Mouse (Mus musculus) brown adipose tissue, adult 24 weeks (tissue): ENCODE results near the gene Hsdl2. TPM values are rescaled to one million over a fixed set of nuclear protein-coding genes. Genes with fewer than 3 reads are reported as not detected.

ENCODE experiments used
- H3K27ac ChIP-seq: fragments of 200-500 bp; replicated peaks from 2 replicates; pipeline ENCODE4 v1.5.1; 2012; ENCODE audit warnings: low read depth, mild to moderate bottlenecking, low read length
- H3K4me1 ChIP-seq: fragments of 200-500 bp; 2 replicates; pipeline ENCODE4 v1.6.1; 2012; ENCODE audit warnings: low read length, mixed read lengths; ENCODE audit not compliant: control insufficient read depth, insufficient read depth, insufficient read length
- H3K4me3 ChIP-seq: fragments of 200-500 bp; 2 replicates; pipeline ENCODE4 v1.5.1; 2012; ENCODE audit warnings: low read depth, mild to moderate bottlenecking, low read length, moderate library complexity; ENCODE audit not compliant: insufficient read depth
- polyA plus RNA-seq: library from polyadenylated mRNA; stranded (reverse); fragments of >200 nt; gene quantifications from 2 replicates; pipeline ENCODE4 v1.2.4, GENCODE M21; 2012; ENCODE audit not compliant: missing spikeins, insufficient read depth, insufficient read length

The Hsdl2 gene
- polyA plus RNA-seq, 1 experiment: 343 TPM

DNA sequence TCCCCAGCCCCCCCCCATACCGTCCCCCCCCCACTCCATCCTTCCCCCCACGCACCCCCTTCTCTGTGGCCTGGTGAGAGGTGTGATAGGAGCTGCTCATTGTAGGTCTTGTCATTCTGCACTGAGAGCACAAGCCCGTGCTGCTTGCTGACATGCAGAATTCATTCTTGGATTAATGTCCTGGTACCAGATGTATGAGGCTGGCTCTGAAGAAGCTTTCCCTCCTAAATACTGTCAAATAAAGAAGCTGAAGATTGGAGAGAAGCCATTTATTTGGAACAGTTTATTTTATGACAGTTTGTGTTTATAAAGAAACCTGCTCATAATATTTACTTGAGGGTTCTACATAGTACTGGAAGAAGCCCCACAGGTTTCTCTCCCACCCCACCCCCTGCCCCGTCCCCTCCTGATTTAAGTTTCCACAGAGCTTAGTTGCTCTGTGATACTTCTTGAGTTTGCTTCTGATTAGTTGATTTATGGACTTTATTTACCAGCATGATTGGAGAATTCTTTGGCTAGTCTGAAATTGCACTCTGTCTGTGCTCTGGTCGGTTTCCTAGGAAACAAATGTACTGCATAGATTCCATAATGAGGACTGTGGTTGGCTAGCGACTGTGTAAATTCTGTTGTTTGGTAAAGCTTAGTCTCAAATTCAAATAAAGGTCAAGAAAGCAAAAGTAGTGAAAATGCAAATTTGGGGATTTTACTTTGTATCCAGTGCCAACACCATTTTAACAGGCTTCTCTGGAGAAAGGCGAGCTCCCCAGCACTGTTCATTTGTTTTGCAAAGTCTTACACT lies 47.9 kb downstream of the Hsdl2 start:
- Histone ChIP-seq H3K27ac (no peak overlapping the region), H3K4me1 (no peaks in the 10 kb centered on the region), H3K4me3 (no peak overlapping the region)

DNA sequence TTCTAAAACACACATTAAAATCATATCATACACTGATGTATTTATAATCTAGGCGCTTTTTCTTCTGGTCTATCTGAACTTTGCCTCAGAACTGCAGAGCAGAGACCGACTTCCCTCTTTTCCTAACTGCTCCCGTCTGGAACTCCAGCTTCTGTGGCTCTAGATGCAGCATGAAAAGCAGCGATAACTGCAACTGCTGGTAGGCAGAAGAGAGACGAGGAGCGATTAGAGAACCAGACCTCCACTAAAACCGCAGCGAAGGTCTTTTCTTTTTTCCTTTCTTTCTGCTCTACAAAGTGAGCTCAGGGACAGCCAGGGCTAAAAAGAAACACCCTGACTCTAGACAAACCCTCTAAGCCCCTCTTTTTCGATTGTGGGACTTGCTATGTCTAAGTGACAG lies 48.8 kb downstream of the Hsdl2 start:
- Histone ChIP-seq H3K4me1 (no peaks in the 10 kb centered on the region), H3K4me3 (no peak overlapping the region), H3K27ac (no peak overlapping the region)

DNA sequence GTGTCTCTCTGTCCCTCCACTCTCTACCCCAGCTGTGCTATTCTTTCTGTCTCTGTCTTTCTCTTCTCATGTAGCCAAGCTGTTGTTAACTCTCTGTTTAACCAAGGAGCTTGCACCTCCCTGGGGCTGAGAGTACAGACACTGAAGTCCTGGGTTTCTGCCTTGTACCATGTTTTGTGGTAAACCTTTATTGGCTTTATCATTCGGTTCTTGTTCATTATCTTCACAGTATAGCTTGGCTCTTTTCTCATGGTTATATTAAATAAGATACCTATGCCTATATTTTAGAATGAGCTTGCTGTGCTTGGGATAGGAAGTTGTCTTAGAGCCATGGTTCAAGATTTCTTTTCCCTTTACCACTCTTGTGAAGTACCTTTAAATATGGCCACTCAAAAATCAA lies 53.2 kb downstream of the Hsdl2 start:
- Histone ChIP-seq H3K4me1 (peaks cover 3% of the 10 kb centered on the region; the same call in 1 of the 2 replicates), H3K27ac (no peak overlapping the region), H3K4me3 (no peak overlapping the region)

DNA sequence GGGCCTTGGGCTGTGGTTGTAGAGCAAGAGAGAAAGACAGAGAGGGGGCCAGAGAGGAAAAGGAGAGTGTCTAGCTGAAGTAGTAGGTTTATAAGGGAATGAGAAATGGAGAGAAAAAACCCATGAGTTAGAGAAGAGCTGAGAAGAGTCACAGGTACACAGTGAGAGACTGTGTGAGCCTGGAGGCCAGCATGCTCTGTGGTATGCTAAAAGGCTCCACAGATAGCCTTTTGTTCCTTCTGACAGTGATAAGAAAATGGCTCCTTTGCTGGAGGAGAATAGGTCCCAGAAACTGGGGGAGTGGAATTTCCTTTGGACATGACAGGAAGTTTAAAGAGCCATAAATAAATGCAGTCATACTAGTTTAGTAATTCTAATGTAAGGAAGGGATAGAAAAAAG lies 57.8 kb downstream of the Hsdl2 start:
- peaks cover 3% of the 10 kb centered on the region; the same call in 1 of the 2 replicates for H3K4me1 ChIP-seq
- H3K27ac ChIP-seq: no peak overlapping the region

DNA sequence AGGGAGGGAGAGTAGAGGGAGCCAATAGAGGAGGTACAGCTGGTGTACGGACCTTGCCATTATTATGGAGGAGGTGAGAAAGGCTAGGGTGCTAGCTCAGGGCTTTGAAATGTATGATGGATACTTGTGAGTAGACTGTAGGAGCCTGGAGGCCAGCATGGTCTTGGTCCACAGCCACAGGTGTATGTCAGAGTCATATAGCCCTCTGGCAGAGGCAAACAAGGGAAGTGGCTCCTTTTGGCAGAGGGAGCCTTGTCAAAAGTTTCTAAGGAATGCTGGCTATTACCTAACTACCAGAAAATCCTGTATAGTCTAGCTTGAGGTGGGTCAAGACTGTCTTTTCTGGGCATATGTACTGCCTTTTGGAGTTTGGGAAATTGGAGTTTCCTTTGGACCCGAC lies 59.4 kb downstream of the Hsdl2 start:
- Histone ChIP-seq H3K4me1 (peaks cover 3% of the 10 kb centered on the region; the same call in 1 of the 2 replicates), H3K4me3 (no peak overlapping the region), H3K27ac (no peak overlapping the region)

More for the DNA sequence above, 57.8 kb downstream of the Hsdl2 start:
- no peak overlapping the region for H3K4me3 ChIP-seq

DNA sequence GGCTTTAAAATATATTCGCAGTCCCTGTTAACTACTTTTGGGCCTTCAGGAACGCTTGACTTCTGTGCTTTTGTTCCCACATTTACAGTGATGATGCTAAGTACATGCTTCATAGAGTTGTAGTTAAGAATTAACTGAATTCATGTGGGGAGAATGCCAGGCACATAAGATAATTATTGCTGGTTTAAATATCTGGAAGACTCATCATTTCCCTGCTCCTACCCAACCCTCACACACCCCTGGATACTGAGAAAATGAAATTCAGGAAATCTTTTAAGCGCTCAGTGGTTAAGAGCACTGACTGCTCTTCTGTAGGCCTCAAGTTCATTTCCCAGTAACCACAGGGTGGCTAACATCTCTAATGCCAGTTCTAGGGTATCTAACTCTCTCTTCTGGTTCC lies 60.7 kb downstream of the Hsdl2 start:
- peaks cover 3% of the 10 kb centered on the region; the same call in 1 of the 2 replicates for H3K4me1 ChIP-seq
- H3K4me3 ChIP-seq: no peak overlapping the region
- no peak overlapping the region for H3K27ac ChIP-seq

DNA sequence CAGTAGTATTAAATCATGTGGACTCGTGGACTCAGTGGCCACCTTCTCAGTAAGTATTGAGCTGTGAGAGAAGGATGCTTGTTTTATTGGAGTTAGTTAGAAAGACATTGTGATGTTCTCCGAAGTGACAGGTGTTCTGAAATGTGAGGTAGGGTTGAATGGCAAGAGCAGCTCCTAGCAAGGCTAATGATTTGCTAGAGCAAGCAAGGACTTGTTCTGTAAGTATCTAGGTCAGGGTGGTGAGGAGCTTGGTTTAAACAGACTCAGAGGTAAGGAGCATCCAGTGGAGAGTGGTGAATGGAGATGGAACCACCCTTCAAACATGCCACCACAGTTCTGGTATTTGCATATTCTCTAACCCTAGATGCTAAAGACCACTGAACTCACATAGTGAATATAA lies 61.3 kb downstream of the Hsdl2 start:
- H3K4me1 ChIP-seq: peaks cover 3% of the 10 kb centered on the region; the same call in 1 of the 2 replicates
- H3K27ac ChIP-seq: no peak overlapping the region
- H3K4me3 ChIP-seq: no peak overlapping the region

DNA sequence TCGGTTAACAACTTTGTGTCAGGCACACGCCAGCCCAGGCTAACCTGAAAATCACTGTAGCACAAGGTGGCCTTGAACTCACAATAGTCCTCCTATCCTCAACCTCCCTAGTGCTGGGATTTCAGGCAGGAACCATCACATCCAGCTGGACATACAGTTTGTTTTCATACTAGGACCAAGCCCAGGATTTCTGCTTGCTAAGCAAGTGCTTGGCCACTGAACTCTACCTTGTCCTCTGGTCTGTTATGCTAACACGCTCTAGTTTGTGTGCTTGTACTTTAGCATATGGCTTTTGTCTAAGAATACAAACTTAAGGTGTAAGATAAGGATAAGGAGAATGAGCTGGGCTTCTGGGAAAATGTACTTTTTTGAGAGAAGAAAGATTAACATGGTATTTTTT lies 63.1 kb downstream of the Hsdl2 start:
- H3K4me1 ChIP-seq: no peaks in the 10 kb centered on the region; the same call in 1 of the 2 replicates
- H3K4me3 ChIP-seq: no peak overlapping the region
- no peak overlapping the region for H3K27ac ChIP-seq

DNA sequence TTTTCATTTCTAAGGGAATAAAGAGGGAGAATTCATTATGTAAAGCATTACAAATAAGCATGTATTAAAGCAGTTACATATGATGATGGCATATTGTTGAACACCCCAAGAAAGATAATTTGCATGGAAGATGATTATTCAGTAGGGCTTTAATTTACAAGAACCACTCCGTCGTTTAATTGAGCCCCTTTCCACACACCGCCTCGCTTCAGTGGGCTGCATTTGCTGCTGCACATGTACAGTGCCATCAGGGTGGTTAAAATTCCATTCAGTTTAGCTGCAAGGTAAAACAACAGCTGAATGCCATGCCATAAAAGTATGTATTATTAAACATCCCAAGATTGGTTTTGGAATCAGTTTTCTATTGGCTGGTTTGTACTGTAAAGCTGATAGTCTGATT lies 63.6 kb downstream of the Hsdl2 start:
- Histone ChIP-seq H3K4me3 (no peak overlapping the region), H3K27ac (no peak overlapping the region), H3K4me1 (no peaks in the 10 kb centered on the region; the same call in 1 of the 2 replicates)

DNA sequence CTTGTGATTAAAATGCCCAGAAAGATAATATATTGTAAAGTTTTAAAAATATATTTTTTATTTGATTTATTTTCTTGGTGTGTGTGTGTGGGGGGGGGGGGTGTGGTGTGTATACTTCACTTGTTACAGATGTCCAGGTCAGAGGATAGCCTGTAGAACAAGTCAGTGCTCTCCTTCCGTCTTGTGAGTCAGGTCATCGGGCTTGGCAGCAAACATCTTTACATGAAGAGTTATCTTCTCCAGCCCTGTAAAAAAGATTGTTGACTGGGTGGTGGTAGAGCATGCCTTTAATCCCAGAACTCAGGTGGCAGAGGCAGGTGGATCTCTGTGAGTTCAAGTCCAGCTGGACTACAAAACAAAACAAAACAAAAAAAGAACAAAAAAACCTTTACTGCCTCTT lies 64.2 kb downstream of the Hsdl2 start:
- H3K27ac ChIP-seq: no peak overlapping the region
- H3K4me3 ChIP-seq: no peak overlapping the region
- H3K4me1 ChIP-seq: no peaks in the 10 kb centered on the region; the same call in 1 of the 2 replicates

DNA sequence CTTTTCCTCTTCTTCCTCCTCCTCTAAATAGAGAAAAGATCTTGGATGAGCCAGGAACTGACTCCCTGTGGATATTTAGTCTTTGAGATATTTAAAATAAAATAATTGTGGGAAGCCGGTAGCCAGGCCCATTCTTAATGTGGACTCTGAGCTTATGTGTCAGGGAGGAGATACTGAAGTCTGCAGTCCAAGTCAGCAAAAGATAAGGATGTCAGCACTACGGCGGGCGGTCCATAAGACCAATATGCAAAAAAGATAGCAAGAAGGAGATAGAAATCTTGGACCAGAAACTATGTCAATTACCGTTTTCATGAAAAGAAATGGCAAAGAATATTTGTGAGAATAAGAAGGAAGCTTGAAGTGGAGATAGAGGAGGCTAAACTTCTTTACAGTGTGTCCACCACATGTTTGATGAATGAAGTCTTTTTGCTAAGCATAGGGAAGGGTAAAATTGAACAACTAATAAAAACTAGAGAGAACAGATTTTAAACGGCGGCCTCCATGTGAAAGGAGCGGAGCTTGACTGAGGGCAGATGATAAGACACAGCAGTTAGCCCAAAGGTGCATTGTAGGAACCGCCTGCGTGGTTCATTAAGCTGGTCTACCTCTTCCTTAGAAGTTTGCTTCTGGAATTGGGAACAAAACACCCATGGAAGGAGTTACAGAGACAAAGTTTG lies 64.8 kb downstream of the Hsdl2 start:
- H3K27ac ChIP-seq: no peak overlapping the region
- no peak overlapping the region for H3K4me3 ChIP-seq
- no peaks in the 10 kb centered on the region; the same call in 1 of the 2 replicates for H3K4me1 ChIP-seq

DNA sequence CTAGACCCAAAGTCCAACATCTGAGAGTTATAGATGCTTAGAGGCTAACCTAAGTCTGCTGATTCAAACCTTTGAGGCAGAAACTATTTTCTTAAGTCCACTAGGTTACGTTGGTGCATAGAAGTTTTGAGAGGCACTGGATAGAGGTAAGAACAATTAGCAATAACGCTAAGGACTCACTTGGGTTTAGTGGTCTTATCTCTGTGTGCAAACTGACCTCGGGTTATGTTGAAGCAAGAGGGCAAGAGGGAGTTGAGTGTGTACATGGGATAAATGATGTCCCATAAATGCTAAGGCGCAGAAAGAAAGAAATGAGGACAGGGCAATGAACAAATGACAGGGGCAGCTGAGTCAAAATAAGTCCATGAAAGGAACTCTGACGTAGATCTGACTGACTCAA lies 67.8 kb downstream of the Hsdl2 start:
- no peak overlapping the region for H3K4me3 ChIP-seq
- no peak overlapping the region for H3K27ac ChIP-seq
- H3K4me1 ChIP-seq: no peaks in the 10 kb centered on the region

DNA sequence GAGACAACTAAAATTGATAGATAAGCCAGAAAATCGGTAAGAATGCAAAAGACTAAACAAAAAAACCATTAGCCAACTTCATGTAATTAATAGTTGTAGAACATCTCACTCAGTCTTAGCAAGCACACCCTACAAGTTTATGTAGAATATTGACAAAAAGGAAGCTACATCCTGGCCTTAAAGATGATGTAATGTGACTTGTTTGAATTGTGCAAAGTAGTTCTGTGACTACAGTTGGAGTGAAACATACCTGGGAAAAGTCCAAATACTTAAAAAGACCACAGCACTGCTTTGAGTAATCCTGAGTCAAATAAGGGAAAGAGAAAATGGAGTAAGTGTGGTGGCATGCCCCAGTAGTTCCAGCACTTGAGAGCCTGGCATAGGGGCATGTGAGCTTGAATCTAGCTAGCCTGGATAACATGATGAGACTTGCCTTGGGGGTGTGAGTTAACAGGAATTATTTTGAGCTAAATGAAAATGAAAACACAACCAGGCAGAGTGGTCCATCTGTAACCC lies 70.9 kb downstream of the Hsdl2 start:
- H3K4me1 ChIP-seq: no peaks in the 10 kb centered on the region
- H3K4me3 ChIP-seq: no peak overlapping the region
- no peak overlapping the region for H3K27ac ChIP-seq

DNA sequence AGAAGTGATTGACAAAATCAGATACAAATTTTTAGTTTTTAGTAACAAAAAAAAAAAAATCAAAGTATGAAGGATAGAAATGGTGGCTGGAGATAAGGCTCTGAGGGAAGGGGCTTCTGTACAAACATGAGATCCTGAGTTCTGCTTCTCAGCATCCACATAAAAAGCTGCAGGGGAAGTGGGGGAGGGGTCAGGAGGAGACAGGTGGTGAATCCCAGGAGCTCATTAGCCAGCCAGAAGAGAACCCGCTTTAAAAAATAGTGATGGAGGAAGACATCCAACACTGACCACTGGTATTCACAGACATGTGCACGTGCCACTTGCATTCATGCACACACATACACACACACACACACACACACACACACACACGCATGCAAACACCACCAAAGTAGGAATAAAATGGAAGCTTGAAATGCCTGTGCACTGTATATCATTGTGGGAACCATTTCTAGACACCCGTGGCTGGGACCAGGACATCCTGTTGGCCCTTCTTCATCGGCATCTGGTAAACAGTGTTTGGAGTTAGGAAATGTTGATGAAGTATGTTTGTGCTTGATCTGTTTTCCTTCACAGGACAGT lies 74.8 kb downstream of the Hsdl2 start:
- no peak overlapping the region for H3K4me3 ChIP-seq
- no peaks in the 10 kb centered on the region for H3K4me1 ChIP-seq
- no peak overlapping the region for H3K27ac ChIP-seq

DNA sequence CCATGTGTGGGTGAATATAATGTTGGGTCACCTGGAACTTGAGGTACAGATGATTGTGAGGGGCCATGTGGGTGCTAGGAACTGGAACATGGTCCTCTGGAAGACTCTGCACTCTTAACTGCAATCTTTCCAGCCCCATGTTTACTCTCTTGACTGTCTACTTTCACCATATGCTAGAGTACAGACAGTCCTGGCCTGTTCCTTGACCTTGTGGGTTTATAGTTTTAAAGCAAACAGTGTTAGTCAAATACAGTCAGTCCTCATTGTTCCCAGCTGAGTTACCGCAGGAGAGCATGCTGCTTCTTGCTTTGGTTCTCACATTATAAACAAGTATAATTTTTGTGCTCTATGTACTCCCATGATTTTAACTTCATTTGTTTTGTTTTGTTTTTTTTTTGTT lies 80.8 kb downstream of the Hsdl2 start:
- H3K4me3 ChIP-seq: no peak overlapping the region
- no peaks in the 10 kb centered on the region for H3K4me1 ChIP-seq
- H3K27ac ChIP-seq: no peak overlapping the region
